Mouse (Mus musculus) stomach, embryonic 16.5 days (tissue): ENCODE data around the gene Mapkbp1. TPM values are rescaled to one million over a fixed set of nuclear protein-coding genes. Genes with fewer than 3 reads are reported as not detected.

Experiments
- ATAC-seq: fragments of 200-750 bp; cut with Nextera tagmentation; 2 replicates; pipeline ENCODE4 v1.8.0; 2017; ENCODE audit warnings: moderate number of reproducible peaks, moderate TSS enrichment; ENCODE audit not compliant: insufficient read depth, low FRiP score
- H3K27ac ChIP-seq: fragments of 300-500 bp; sonication (generic); 2 replicates; pipeline ENCODE4 v1.5.1; 2014; ENCODE audit warnings: low read length
- H3K27me3 ChIP-seq: fragments of 300-500 bp; sonication (generic); 2 replicates; pipeline ENCODE4 v1.6.1; 2014; ENCODE audit warnings: low read length, control low read depth, mixed read lengths; ENCODE audit not compliant: control insufficient read depth, insufficient read depth
- H3K36me3 ChIP-seq: fragments of 300-500 bp; sonication (generic); 2 replicates; pipeline ENCODE4 v1.6.1; 2014; ENCODE audit warnings: low read length; ENCODE audit not compliant: control insufficient read depth, insufficient read depth
- H3K4me1 ChIP-seq: fragments of 300-500 bp; sonication (generic); 2 replicates; pipeline ENCODE4 v1.6.1; 2014; ENCODE audit warnings: low read length, control low read depth, mixed read lengths; ENCODE audit not compliant: control insufficient read depth, insufficient read depth
- H3K4me2 ChIP-seq: fragments of 300-500 bp; sonication (generic); 2 replicates; pipeline ENCODE4 v1.6.1; 2014; ENCODE audit warnings: low read depth, low read length, mixed read lengths
- H3K4me3 ChIP-seq: fragments of 300-500 bp; sonication (generic); replicated peaks from 2 replicates; pipeline ENCODE4 v1.5.1; 2014; ENCODE audit warnings: mild to moderate bottlenecking, low read length
- H3K9ac ChIP-seq: fragments of 300-500 bp; sonication (generic); 2 replicates; pipeline ENCODE4 v1.6.1; 2014; ENCODE audit warnings: low read length
- H3K9me3 ChIP-seq: fragments of 300-500 bp; sonication (generic); replicated peaks from 2 replicates; pipeline ENCODE4 v1.6.1; 2016; ENCODE audit warnings: low read length, control low read depth; ENCODE audit not compliant: control insufficient read depth
- WGBS: fragments of 180-500 bp; shearing (Covaris S2); extraction: QIAGEN DNeasy Blood & Tissue Kit; methylation state at CpG from one replicate; pipeline ENCODE4 v1.1.7; 2014; 5-methylcytosine and 5-hydroxymethylcytosine counted together
- microRNA-seq: library from miRNA; unstranded; fragments of <30 nt; microRNA quantifications from one replicate; pipeline ENCODE4, GENCODE M21; 2016
- polyA plus RNA-seq: library from polyadenylated mRNA; unstranded; fragments of >200 nt; fragmentation: Nextera tagmentation; extraction: Ambion mirVana; gene quantifications from 2 replicates; pipeline ENCODE4 v1.2.1, GENCODE M21; 2015

The Mapkbp1 gene
- polyA plus RNA-seq, 1 experiment from 2014 or later, result 2.6 TPM

DNA sequence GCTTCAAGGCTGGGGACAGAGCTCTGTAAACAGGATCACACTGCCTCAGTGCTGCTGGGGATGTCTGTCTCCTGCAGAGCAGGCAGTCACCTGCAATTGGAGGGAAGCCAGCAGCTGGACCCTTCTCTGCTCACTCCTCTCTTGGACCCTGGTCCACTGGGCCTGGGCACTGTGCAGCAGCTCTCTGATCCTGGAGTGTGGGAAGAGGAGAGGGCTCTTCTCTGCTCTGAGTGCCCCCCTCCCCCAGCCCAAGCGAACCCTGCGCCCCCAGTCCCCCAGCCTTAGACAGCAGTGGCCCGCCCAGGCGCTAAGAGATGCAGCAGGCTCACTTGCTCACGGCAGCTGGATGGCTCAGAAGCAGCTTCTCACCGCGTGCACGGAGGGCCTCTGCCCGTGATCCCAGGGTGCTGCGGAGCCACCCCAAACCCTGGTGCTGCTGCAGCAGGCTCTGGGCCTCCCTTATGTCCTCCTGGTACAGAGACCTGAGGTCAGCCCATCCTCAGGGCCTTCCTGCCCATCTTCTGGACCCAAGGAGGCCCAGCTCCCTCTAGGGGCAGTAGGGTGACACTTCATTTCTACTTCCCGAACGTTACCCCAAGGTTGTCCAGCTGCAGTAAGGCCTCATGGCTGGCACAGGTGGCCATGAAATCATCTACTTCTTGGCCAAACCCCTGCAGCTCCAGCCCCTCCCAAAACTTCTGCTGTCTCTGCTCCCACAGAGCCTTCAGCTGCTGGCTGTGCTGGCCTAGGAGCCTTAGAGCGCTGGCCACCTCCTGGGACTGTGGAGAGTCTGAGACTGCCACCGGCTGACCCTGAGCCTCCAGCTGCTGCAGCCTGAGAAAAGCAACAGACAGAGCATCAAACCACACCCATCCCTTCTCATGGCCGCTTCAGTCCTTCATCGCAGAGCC lies 96.3 kb downstream of the Mapkbp1 start:
- Histone ChIP-seq H3K9me3 (no peaks in the 10 kb centered on the region), H3K27ac (no peak overlapping the region), H3K27me3 (no peaks in the 10 kb centered on the region), H3K4me2 (no peak overlapping the region), H3K4me1 (no peaks in the 10 kb centered on the region), H3K36me3 (no peaks in the 10 kb centered on the region), H3K9ac (0 out of 2 replicates have a peak overlapping the region, but pooled peaks have one; percentile 25), H3K4me3 (no peak overlapping the region)
- ATAC-seq, result peak; percentile 31; the same call in 1 of the 2 replicates
- 40% methylated on average over 16 of the region's 16 CpGs for WGBS

DNA sequence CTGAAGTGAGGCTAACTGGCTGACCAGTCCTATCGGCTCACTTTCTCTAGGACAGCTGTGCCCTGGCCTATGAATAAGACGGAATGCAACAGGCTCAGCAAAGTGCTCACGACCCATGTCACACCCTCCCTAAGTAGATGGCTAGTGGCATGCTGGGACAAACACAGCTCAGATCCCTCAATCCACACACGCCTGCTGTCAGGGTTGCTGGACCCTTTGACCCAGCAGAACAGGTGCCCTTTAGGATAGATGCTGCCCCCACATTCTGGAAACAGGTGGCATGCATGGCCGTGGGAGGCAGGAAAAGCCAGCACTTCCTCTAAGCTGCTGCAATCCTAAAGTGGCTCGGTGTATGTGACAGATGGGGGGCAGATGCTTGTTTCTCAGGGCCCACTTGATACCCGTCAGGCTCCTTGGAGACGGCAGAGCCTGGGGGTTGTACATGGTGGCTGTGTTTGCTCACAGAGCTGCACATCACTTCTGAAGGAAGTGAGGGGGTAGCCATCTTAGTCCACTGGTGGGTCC lies 97.0 kb downstream of the Mapkbp1 start:
- no peaks in the 10 kb centered on the region for H3K4me1 ChIP-seq
- no peak overlapping the region for H3K4me2 ChIP-seq
- no peaks in the 10 kb centered on the region for H3K36me3 ChIP-seq
- no peak overlapping the region for H3K9ac ChIP-seq
- H3K4me3 ChIP-seq, result no peak overlapping the region
- 68% methylated on average over 8 of the region's 8 CpGs for WGBS
- ATAC-seq, result no peak
- H3K27ac ChIP-seq, result no peak overlapping the region
- no peaks in the 10 kb centered on the region for H3K27me3 ChIP-seq
- no peaks in the 10 kb centered on the region for H3K9me3 ChIP-seq

DNA sequence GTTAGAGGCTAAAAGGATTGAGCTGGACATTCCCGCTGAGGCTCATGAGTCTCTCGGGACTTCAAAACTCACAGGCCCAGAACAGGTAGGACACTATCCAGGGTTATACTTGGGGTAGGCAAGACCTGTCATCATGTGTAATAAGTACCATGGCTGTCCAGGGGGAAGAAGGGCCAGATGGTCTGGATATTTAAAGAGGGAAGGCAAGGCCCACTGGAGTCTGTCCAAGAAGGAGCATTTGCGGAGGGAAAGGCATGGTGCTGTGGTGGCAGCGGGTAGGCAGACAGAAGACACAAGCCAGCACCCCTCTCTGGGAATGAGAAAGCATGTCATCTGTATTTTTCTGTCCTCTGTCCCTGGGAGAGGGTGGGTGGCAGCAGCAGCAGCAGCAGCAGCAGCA lies 101.6 kb downstream of the Mapkbp1 start:
- H3K9me3 ChIP-seq, result no peaks in the 10 kb centered on the region
- H3K4me2 ChIP-seq, result no peak overlapping the region
- H3K4me1 ChIP-seq, result peaks cover 3% of the 10 kb centered on the region; the same call in 1 of the 2 replicates
- 80% methylated on average over 4 of the region's 4 CpGs for WGBS
- peaks cover 10% of the 10 kb centered on the region; the same call in 1 of the 2 replicates for H3K27me3 ChIP-seq
- H3K36me3 ChIP-seq, result no peaks in the 10 kb centered on the region
- no peak overlapping the region for H3K4me3 ChIP-seq
- ATAC-seq, result no peak
- H3K27ac ChIP-seq, result no peak overlapping the region
- H3K9ac ChIP-seq, result no peak overlapping the region

DNA sequence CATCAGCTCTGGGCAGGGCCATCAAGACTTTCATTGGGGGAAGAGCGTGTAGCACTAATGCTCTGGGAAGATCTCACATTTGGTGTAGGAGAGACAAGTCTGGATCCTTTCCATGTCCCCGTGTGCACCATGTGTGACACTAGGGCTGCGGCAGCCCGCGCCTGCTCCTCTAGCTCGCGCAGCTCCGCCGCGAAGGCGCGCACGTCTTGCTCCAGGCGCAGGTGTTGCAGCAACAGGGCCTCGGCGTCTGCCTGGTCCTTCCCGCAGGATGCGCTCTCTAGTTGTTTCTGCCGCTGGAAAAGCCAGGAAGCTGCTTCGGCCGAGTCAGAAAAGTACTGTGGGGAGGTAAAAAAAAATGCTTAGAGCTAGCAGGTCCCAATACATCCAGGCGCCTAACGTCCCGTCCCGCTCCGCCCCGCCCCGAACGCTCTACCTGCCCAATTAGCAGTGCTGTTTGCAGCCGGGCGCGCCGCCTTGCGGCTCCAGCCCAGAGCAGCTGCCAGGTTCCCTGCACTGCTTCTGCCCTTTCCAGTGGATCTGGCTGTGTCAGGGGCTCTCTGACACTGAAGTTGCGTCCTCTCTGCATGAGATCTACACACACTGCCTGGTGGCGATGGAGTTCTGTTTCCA lies 103.7 kb downstream of the Mapkbp1 start:
- peak overlapping the region; percentile 72 for H3K4me2 ChIP-seq
- peaks cover 10% of the 10 kb centered on the region; the same call in 1 of the 2 replicates for H3K27me3 ChIP-seq
- no peaks in the 10 kb centered on the region for H3K9me3 ChIP-seq
- peaks cover 3% of the 10 kb centered on the region; the same call in 1 of the 2 replicates for H3K4me1 ChIP-seq
- no peaks in the 10 kb centered on the region for H3K36me3 ChIP-seq
- no peak overlapping the region for H3K27ac ChIP-seq
- peak; percentile 63; the same call in 1 of the 2 replicates for ATAC-seq
- peak overlapping the region; percentile 61 for H3K9ac ChIP-seq
- peak overlapping the region; percentile 42 for H3K4me3 ChIP-seq
- 2% methylated on average over 36 of the region's 36 CpGs for WGBS

Small RNA genes within 50 kb of the gene (microRNA-seq; reads per million reads assigned to microRNA genes)
- not detected for gene Mir7665

Other genes starting within 250 kb of the Mapkbp1 start
- 7.5 and 7.6 TPM in 2 replicates for gene Itpka, start 230.4 kb upstream of the Mapkbp1 start, polyA plus RNA-seq
- gene Ltk, start 212.3 kb upstream of the Mapkbp1 start, polyA plus RNA-seq, result 1.7 and 2.1 TPM in 2 replicates
- gene Rpap1, start 185.2 kb upstream of the Mapkbp1 start, polyA plus RNA-seq, result 26.1 and 26.7 TPM in 2 replicates
- 26.7 and 31.1 TPM in 2 replicates for gene Tyro3, start 175.0 kb upstream of the Mapkbp1 start, polyA plus RNA-seq
- gene Mga, start 75.5 kb upstream of the Mapkbp1 start, polyA plus RNA-seq, result 24.3 and 27.3 TPM in 2 replicates
- 13.4 and 15.4 TPM in 2 replicates for gene Jmjd7, start 54.8 kb downstream of the Mapkbp1 start, polyA plus RNA-seq
- gene Gm28042, start 54.8 kb downstream of the Mapkbp1 start, polyA plus RNA-seq, result 2.4 and 5.1 TPM in 2 replicates
- 1.8 and 2.7 TPM in 2 replicates for gene Pla2g4b, start 60.7 kb downstream of the Mapkbp1 start, polyA plus RNA-seq
- 46.5 and 55.0 TPM in 2 replicates for gene Ehd4, start 181.9 kb downstream of the Mapkbp1 start, polyA plus RNA-seq